Mouse (Mus musculus): ENCODE data around the gene Oxt.

DNA sequence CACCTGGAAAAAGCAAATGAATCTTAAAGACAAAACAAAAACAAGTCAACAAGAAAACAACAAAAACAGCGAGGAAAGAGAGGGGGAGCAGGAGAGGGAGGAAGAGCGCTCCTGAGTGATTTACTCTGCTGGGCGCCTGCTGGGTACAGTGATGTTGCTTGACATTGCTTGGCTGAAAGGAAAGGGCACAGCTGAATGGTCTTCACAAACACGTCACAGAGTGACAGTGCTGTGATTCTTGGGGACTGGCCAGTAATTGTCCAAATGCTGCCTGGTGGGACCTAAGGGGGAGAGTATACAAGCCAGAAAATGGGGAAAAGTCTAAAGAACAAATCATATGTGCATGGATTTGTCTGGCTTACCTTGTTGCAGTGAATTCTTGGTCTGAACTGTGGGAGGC, 26.2 kb downstream of the Oxt start:
- TF ChIP-seq CTCF (IDR thresholded peaks at IDR 0.05; ENCODE audit: extremely low read depth, insufficient read depth, low read length) (no peak), POLR2A (IDR thresholded peaks at IDR 0.05; ENCODE audit: extremely low read depth, insufficient read depth, low read length) (no peak)

All from cortical plate, adult 2 months (tissue).